Mouse (Mus musculus): ENCODE measurements around the gene Grm8. TPM values are rescaled to one million over a fixed set of nuclear protein-coding genes. Genes with fewer than 3 reads are reported as not detected.

The Grm8 gene
- total RNA-seq, 1 experiment: 0.67 TPM

DNA sequence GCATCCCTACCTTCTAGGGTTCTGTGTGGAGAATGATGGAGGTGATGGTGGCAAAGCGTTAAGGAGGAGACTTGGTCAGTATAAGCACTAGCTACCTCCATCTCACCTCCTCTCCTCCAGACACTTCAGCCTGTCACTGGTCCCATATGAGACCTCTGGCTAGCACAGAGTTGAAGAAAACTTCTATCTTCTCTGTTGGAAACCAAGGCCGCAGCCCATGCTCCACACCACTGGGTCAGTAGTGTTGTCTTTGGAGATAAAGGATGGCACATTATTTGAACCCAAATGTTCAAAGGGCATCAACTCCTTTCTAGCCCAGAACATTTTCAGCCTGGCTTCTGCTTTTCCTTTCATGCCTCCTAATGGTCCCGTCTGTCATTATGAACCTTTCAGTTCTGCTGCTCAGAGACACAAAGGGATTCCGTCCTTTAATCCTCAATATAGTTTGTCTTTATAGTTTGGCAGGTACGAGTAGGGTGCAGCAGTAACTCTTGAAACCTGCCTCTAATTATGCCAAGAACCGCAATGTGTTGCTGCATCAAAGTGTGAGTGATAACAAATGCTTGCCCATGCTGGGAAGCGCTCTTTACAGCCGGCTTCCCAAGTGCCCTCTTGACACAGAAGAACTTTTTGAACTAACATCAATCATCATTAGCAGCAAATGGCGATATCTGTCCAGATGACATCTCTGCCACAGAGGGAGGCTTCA is 32.2 kb downstream of the Grm8 start:
- Histone ChIP-seq H3K9ac (ENCODE audit: insufficient read depth, low read depth, low read length, poor library complexity, severe bottlenecking) (no peak overlapping the region), H3K4me1 (ENCODE audit: control insufficient read depth in 2 of 2, insufficient read depth in 2 of 2, low read length in 2 of 2, poor library complexity in 1 of 2) (no peaks in the 10 kb centered on the region), H3K27ac (ENCODE audit: insufficient read depth, low read depth, low read length, poor library complexity, severe bottlenecking) (no peak overlapping the region), H3K36me3 (ENCODE audit: control insufficient read depth, insufficient read depth, low read length, poor library complexity, severe bottlenecking) (no peaks in the 10 kb centered on the region), H3K9me3 (ENCODE audit: control insufficient read depth, insufficient read depth, low read depth, low read length) (no peaks in the 10 kb centered on the region), H3K4me3 (ENCODE audit: insufficient read depth in 1 of 2, low read depth in 1 of 2, low read length in 2 of 2, poor library complexity in 1 of 2, severe bottlenecking in 1 of 2) (no peak overlapping the region)
- TF ChIP-seq ZNF384 (IDR thresholded peaks at IDR 0.05; ENCODE audit: low read depth, low read length): no peak
- TF ChIP-seq MAFK (IDR thresholded peaks at IDR 0.05; ENCODE audit: insufficient read depth, low read depth, low read length): no peak
- TF ChIP-seq HCFC1 (IDR thresholded peaks at IDR 0.05; ENCODE audit: borderline replicate concordance, insufficient read depth, low read length): no peak
- TF ChIP-seq CHD2 (IDR thresholded peaks at IDR 0.05; ENCODE audit: low read depth, low read length): no peak
- TF ChIP-seq ZC3H11A (IDR thresholded peaks at IDR 0.05; ENCODE audit: borderline replicate concordance, low read depth, low read length): no peak
- no peak for DNase-seq (ENCODE audit: low read depth, low spot score)
- in situ Hi-C loops (cut with MboI; ENCODE audit: low sequenced_read_pairs in 2 of 2, unreplicated experiment in 2 of 2): no loop called here

DNA sequence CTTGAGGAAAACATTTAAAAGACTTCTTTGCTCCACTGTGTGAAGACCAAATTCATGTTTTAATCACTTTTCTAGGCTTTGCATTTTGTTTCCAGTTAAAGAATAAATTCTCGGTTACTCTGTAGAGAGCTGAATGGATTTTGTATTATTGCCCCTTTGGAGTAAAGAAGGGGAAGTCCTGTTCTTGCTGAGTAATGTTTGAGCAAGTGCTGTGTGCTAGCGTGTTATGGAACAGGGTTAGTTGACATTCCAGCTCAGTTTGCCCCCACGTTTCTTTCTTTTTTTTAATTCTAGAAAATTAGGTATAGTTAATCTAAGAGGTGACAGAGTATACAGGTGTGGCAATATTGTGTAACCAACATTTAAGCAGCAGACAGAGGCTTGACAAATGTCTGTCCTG is 35.0 kb downstream of the Grm8 start:
- Histone ChIP-seq H3K9me3 (ENCODE audit: control insufficient read depth, insufficient read depth, low read depth, low read length) (no peaks in the 10 kb centered on the region), H3K4me1 (ENCODE audit: control insufficient read depth in 2 of 2, insufficient read depth in 2 of 2, low read length in 2 of 2, poor library complexity in 1 of 2) (no peaks in the 10 kb centered on the region), H3K36me3 (ENCODE audit: control insufficient read depth, insufficient read depth, low read length, poor library complexity, severe bottlenecking) (no peaks in the 10 kb centered on the region), H3K9ac (ENCODE audit: insufficient read depth, low read depth, low read length, poor library complexity, severe bottlenecking) (no peak overlapping the region), H3K27ac (ENCODE audit: insufficient read depth, low read depth, low read length, poor library complexity, severe bottlenecking) (no peak overlapping the region), H3K4me3 (ENCODE audit: insufficient read depth in 1 of 2, low read depth in 1 of 2, low read length in 2 of 2, poor library complexity in 1 of 2, severe bottlenecking in 1 of 2) (no peak overlapping the region)
- in situ Hi-C loops (cut with MboI; ENCODE audit: low sequenced_read_pairs in 2 of 2, unreplicated experiment in 2 of 2): no loop called here
- TF ChIP-seq HCFC1 (IDR thresholded peaks at IDR 0.05; ENCODE audit: borderline replicate concordance, insufficient read depth, low read length) (no peak), ZNF384 (IDR thresholded peaks at IDR 0.05; ENCODE audit: low read depth, low read length) (no peak), MAFK (IDR thresholded peaks at IDR 0.05; ENCODE audit: insufficient read depth, low read depth, low read length) (no peak), ZC3H11A (IDR thresholded peaks at IDR 0.05; ENCODE audit: borderline replicate concordance, low read depth, low read length) (no peak), CHD2 (IDR thresholded peaks at IDR 0.05; ENCODE audit: low read depth, low read length) (no peak)
- DNase-seq (ENCODE audit: low read depth, low spot score): no peak

DNA sequence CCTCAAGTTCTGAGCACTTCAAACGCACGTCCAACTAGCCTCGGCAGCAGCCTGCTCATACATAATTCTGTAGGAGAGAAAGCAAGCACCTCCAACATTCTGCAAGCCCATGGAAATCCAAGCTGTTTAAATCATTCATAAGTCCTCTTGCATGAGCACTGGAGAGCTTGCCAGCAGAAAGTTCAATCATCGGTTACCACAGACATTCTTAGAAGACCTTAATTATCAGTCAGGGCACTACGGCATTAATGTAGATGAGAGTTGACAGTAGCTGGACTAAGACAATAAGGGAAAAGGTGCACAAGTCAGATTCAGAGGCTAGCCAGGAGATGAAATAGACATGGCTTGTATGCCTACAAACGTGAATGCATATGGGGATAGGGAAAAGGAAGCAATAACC is 42.5 kb downstream of the Grm8 start:
- Histone ChIP-seq H3K9me3 (ENCODE audit: control insufficient read depth, insufficient read depth, low read depth, low read length) (no peaks in the 10 kb centered on the region), H3K9ac (ENCODE audit: insufficient read depth, low read depth, low read length, poor library complexity, severe bottlenecking) (no peak overlapping the region)

DNA sequence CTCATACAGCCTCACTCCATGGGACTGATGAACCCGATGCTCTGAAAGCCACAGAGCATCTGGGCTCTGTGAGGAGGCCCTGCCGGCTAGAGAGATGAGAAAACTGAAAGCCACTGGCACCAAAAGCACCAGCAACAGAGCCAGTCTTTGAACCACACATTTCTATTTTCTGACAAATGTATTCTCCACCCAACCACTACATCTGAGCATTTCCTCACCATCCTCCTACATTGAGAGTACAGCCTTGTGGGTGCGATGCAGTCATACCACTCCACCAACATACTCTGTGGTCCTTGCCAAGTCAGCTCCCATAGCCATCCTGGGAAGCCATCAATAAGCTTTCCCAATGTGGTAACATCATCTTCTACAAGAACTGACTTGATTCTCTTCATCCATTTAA is 43.1 kb downstream of the Grm8 start:
- Histone ChIP-seq H3K9ac (ENCODE audit: insufficient read depth, low read depth, low read length, poor library complexity, severe bottlenecking) (no peak overlapping the region), H3K4me3 (ENCODE audit: insufficient read depth in 1 of 2, low read depth in 1 of 2, low read length in 2 of 2, poor library complexity in 1 of 2, severe bottlenecking in 1 of 2) (no peak overlapping the region), H3K9me3 (ENCODE audit: control insufficient read depth, insufficient read depth, low read depth, low read length) (no peaks in the 10 kb centered on the region), H3K4me1 (ENCODE audit: control insufficient read depth in 2 of 2, insufficient read depth in 2 of 2, low read length in 2 of 2, poor library complexity in 1 of 2) (no peaks in the 10 kb centered on the region), H3K27ac (ENCODE audit: insufficient read depth, low read depth, low read length, poor library complexity, severe bottlenecking) (no peak overlapping the region), H3K36me3 (ENCODE audit: control insufficient read depth, insufficient read depth, low read length, poor library complexity, severe bottlenecking) (no peaks in the 10 kb centered on the region)
- DNase-seq (ENCODE audit: low read depth, low spot score): no peak
- no peak for TF ChIP-seq CHD2 (IDR thresholded peaks at IDR 0.05; ENCODE audit: low read depth, low read length)
- no peak for TF ChIP-seq HCFC1 (IDR thresholded peaks at IDR 0.05; ENCODE audit: borderline replicate concordance, insufficient read depth, low read length)
- no peak for TF ChIP-seq MAFK (IDR thresholded peaks at IDR 0.05; ENCODE audit: insufficient read depth, low read depth, low read length)
- TF ChIP-seq ZNF384 (IDR thresholded peaks at IDR 0.05; ENCODE audit: low read depth, low read length): no peak
- TF ChIP-seq ZC3H11A (IDR thresholded peaks at IDR 0.05; ENCODE audit: borderline replicate concordance, low read depth, low read length): no peak
- in situ Hi-C loops (cut with MboI; ENCODE audit: low sequenced_read_pairs in 2 of 2, unreplicated experiment in 2 of 2): no loop called here

More for the DNA sequence above, 42.5 kb downstream of the Grm8 start:
- in situ Hi-C loops (cut with MboI; ENCODE audit: low sequenced_read_pairs in 2 of 2, unreplicated experiment in 2 of 2): no loop called here
- H3K36me3 ChIP-seq (ENCODE audit: control insufficient read depth, insufficient read depth, low read length, poor library complexity, severe bottlenecking): no peaks in the 10 kb centered on the region
- H3K27ac ChIP-seq (ENCODE audit: insufficient read depth, low read depth, low read length, poor library complexity, severe bottlenecking): no peak overlapping the region
- H3K4me1 ChIP-seq (ENCODE audit: control insufficient read depth in 2 of 2, insufficient read depth in 2 of 2, low read length in 2 of 2, poor library complexity in 1 of 2): no peaks in the 10 kb centered on the region
- TF ChIP-seq CHD2 (IDR thresholded peaks at IDR 0.05; ENCODE audit: low read depth, low read length) (no peak), MAFK (IDR thresholded peaks at IDR 0.05; ENCODE audit: insufficient read depth, low read depth, low read length) (no peak)
- H3K4me3 ChIP-seq (ENCODE audit: insufficient read depth in 1 of 2, low read depth in 1 of 2, low read length in 2 of 2, poor library complexity in 1 of 2, severe bottlenecking in 1 of 2): no peak overlapping the region
- no peak for DNase-seq (ENCODE audit: low read depth, low spot score)

DNA sequence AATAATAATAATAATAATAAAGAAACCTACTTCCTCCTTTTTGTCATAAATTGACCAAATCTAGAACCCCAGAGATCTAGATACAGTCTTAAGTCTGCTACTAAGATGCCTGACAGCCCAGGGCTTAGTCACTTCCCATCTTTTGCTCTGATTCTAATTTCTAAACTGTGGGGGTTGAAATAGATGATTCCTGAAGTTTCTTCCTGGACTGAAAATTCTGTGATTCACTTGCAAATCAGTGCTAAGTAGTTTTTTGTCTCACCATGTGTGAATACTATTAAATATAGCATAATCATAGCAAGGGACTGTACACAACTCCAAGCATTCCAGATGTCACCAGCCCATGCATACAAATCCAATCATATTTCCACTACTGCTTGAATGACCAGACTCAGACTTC is 44.0 kb downstream of the Grm8 start:
- H3K9ac ChIP-seq (ENCODE audit: insufficient read depth, low read depth, low read length, poor library complexity, severe bottlenecking): no peak overlapping the region
- no peaks in the 10 kb centered on the region for H3K9me3 ChIP-seq (ENCODE audit: control insufficient read depth, insufficient read depth, low read depth, low read length)
- no peak for DNase-seq (ENCODE audit: low read depth, low spot score)
- no peak overlapping the region for H3K27ac ChIP-seq (ENCODE audit: insufficient read depth, low read depth, low read length, poor library complexity, severe bottlenecking)
- TF ChIP-seq MAFK (IDR thresholded peaks at IDR 0.05; ENCODE audit: insufficient read depth, low read depth, low read length) (no peak), ZC3H11A (IDR thresholded peaks at IDR 0.05; ENCODE audit: borderline replicate concordance, low read depth, low read length) (no peak), ZNF384 (IDR thresholded peaks at IDR 0.05; ENCODE audit: low read depth, low read length) (no peak), CHD2 (IDR thresholded peaks at IDR 0.05; ENCODE audit: low read depth, low read length) (no peak), HCFC1 (IDR thresholded peaks at IDR 0.05; ENCODE audit: borderline replicate concordance, insufficient read depth, low read length) (no peak)
- H3K4me3 ChIP-seq (ENCODE audit: insufficient read depth in 1 of 2, low read depth in 1 of 2, low read length in 2 of 2, poor library complexity in 1 of 2, severe bottlenecking in 1 of 2): no peak overlapping the region
- no peaks in the 10 kb centered on the region for H3K4me1 ChIP-seq (ENCODE audit: control insufficient read depth in 2 of 2, insufficient read depth in 2 of 2, low read length in 2 of 2, poor library complexity in 1 of 2)
- in situ Hi-C loops (cut with MboI; ENCODE audit: low sequenced_read_pairs in 2 of 2, unreplicated experiment in 2 of 2): no loop called here
- H3K36me3 ChIP-seq (ENCODE audit: control insufficient read depth, insufficient read depth, low read length, poor library complexity, severe bottlenecking): no peaks in the 10 kb centered on the region

Measured in ES-E14 (cell line).